Mouse (Mus musculus) neural tube, embryonic 14.5 days (tissue): ENCODE measurements around the gene Kdm8. TPM values are rescaled to one million over a fixed set of nuclear protein-coding genes. Genes with fewer than 3 reads are reported as not detected.

ENCODE experiments used
- ATAC-seq: fragments of 200-750 bp; cut with Nextera tagmentation; 2 replicates; pipeline ENCODE4 v1.8.0; 2017; ENCODE audit warnings: low read depth, mild to moderate bottlenecking, moderate TSS enrichment, moderate library complexity
- H3K27ac ChIP-seq: fragments of 300-500 bp; sonication (generic); 2 replicates; pipeline ENCODE4 v1.5.1; 2014; ENCODE audit warnings: low read depth, mild to moderate bottlenecking, control low read depth, low read length, moderate library complexity, mixed read lengths
- H3K27me3 ChIP-seq: fragments of 300-500 bp; sonication (generic); 2 replicates; pipeline ENCODE4 v1.6.1; 2014; ENCODE audit warnings: low read length; ENCODE audit not compliant: control insufficient read depth, insufficient read depth
- H3K36me3 ChIP-seq: fragments of 300-500 bp; sonication (generic); 2 replicates; pipeline ENCODE4 v1.6.1; 2014; ENCODE audit warnings: low read length, mixed read lengths; ENCODE audit not compliant: control insufficient read depth, insufficient read depth
- H3K4me1 ChIP-seq: fragments of 300-500 bp; sonication (generic); 2 replicates; pipeline ENCODE4 v1.6.1; 2014; ENCODE audit warnings: low read length; ENCODE audit not compliant: control insufficient read depth, insufficient read depth
- H3K4me2 ChIP-seq: fragments of 300-500 bp; sonication (generic); 2 replicates; pipeline ENCODE4 v1.6.1; 2014; ENCODE audit warnings: mild to moderate bottlenecking, low read depth, low read length, control low read depth
- H3K4me3 ChIP-seq: fragments of 300-500 bp; sonication (generic); 2 replicates; pipeline ENCODE4 v1.5.1; 2014; ENCODE audit warnings: low read depth, low read length, control low read depth, mixed read lengths
- H3K9ac ChIP-seq: fragments of 300-500 bp; sonication (generic); replicated peaks from 2 replicates; pipeline ENCODE4 v1.6.1; 2014; ENCODE audit warnings: low read depth, mild to moderate bottlenecking, control low read depth, low read length, mixed read lengths
- H3K9me3 ChIP-seq: fragments of 300-500 bp; sonication (generic); 2 replicates; pipeline ENCODE4 v1.6.1; 2016; ENCODE audit warnings: low read length; ENCODE audit not compliant: control insufficient read depth
- WGBS: fragments of 180-500 bp; shearing (Covaris S2); extraction: QIAGEN DNeasy Blood & Tissue Kit; methylation state at CpG from one replicate; pipeline ENCODE4 v1.1.7; 2014; 5-methylcytosine and 5-hydroxymethylcytosine counted together
- polyA plus RNA-seq: library from polyadenylated mRNA; unstranded; fragments of >200 nt; fragmentation: Nextera tagmentation; extraction: Ambion mirVana; gene quantifications from 2 replicates; pipeline ENCODE4 v1.2.1, GENCODE M21; 2014

The Kdm8 gene
- 4.9 TPM in 2 replicates for polyA plus RNA-seq

- WGBS: 2% methylated on average over 61 of the region's 61 CpGs
- ATAC-seq: peak; percentile 96
- H3K4me2 ChIP-seq: peak within 1 kb of the TSS; percentile 92
Observed at GRCm38 (mm10) chr7:125444464-125445401, at the start of gene Kdm8. Kdm8 (plus strand) TSS chr7:125444676.

GRCm38 (mm10) chr7:125398116-125398515, 46.4 kb upstream of the Kdm8 start:
- Histone ChIP-seq H3K27me3 (no peaks in the 10 kb centered on the region), H3K36me3 (no peaks in the 10 kb centered on the region), H3K4me1 (0 out of 2 replicates have a peak, but pooled peaks cover under 1% of the 10 kb centered on the region), H3K9ac (no peak overlapping the region), H3K9me3 (no peaks in the 10 kb centered on the region), H3K27ac (no peak overlapping the region), H3K4me2 (no peak overlapping the region), H3K4me3 (no peak overlapping the region)
- WGBS: 91% methylated on average over 8 of the region's 8 CpGs
- ATAC-seq: no peak

More at GRCm38 (mm10) chr7:125444464-125445401, at the start of gene Kdm8:
- peak within 1 kb of the TSS; percentile 37 for H3K4me3 ChIP-seq
- peak within 1 kb of the TSS; percentile 58 for H3K9ac ChIP-seq
- peak within 1 kb of the TSS; percentile 91 for H3K27ac ChIP-seq
- no peaks in the 10 kb centered on the region for H3K36me3 ChIP-seq
- H3K4me1 ChIP-seq: peaks cover 13% of the 10 kb centered on the region; the same call in 1 of the 2 replicates
- H3K9me3 ChIP-seq: no peaks in the 10 kb centered on the region
- H3K27me3 ChIP-seq: no peaks in the 10 kb centered on the region

GRCm38 (mm10) chr7:125398687-125399086, 45.8 kb upstream of the Kdm8 start:
- no peaks in the 10 kb centered on the region for H3K9me3 ChIP-seq
- no peak overlapping the region for H3K4me2 ChIP-seq
- no peak overlapping the region for H3K27ac ChIP-seq
- no peak overlapping the region for H3K9ac ChIP-seq
- H3K27me3 ChIP-seq: no peaks in the 10 kb centered on the region
- H3K4me3 ChIP-seq: no peak overlapping the region
- no peak for ATAC-seq
- no peaks in the 10 kb centered on the region for H3K36me3 ChIP-seq
- H3K4me1 ChIP-seq: no peaks in the 10 kb centered on the region
- 63% methylated on average over 6 of the region's 6 CpGs for WGBS

GRCm38 (mm10) chr7:125407136-125407535, 37.3 kb upstream of the Kdm8 start:
- Histone ChIP-seq H3K4me1 (no peaks in the 10 kb centered on the region), H3K27ac (no peak overlapping the region), H3K36me3 (no peaks in the 10 kb centered on the region), H3K4me2 (no peak overlapping the region), H3K27me3 (no peaks in the 10 kb centered on the region), H3K4me3 (no peak overlapping the region), H3K9me3 (no peaks in the 10 kb centered on the region), H3K9ac (no peak overlapping the region)
- 76% methylated on average over 6 of the region's 6 CpGs for WGBS
- ATAC-seq: no peak

- Histone ChIP-seq H3K4me2 (no peak overlapping the region), H3K9ac (no peak overlapping the region), H3K27me3 (no peaks in the 10 kb centered on the region), H3K4me3 (no peak overlapping the region), H3K27ac (no peak overlapping the region), H3K9me3 (no peaks in the 10 kb centered on the region), H3K36me3 (no peaks in the 10 kb centered on the region), H3K4me1 (no peaks in the 10 kb centered on the region)
- ATAC-seq: no peak
- WGBS: 100% methylated on average over 1 of the region's 1 CpGs
Observed at GRCm38 (mm10) chr7:125415087-125415486, 29.4 kb upstream of the Kdm8 start.

GRCm38 (mm10) chr7:125415776-125416175, 28.7 kb upstream of the Kdm8 start:
- Histone ChIP-seq H3K27ac (no peak overlapping the region), H3K4me2 (no peak overlapping the region), H3K9me3 (no peaks in the 10 kb centered on the region), H3K36me3 (no peaks in the 10 kb centered on the region), H3K27me3 (no peaks in the 10 kb centered on the region), H3K4me1 (no peaks in the 10 kb centered on the region), H3K4me3 (no peak overlapping the region), H3K9ac (no peak overlapping the region)
- no peak for ATAC-seq
- 87% methylated on average over 4 of the region's 4 CpGs for WGBS

GRCm38 (mm10) chr7:125416762-125417161, 27.7 kb upstream of the Kdm8 start:
- Histone ChIP-seq H3K4me2 (no peak overlapping the region), H3K27me3 (no peaks in the 10 kb centered on the region), H3K36me3 (no peaks in the 10 kb centered on the region), H3K4me3 (no peak overlapping the region), H3K27ac (no peak overlapping the region), H3K9ac (no peak overlapping the region), H3K9me3 (no peaks in the 10 kb centered on the region), H3K4me1 (no peaks in the 10 kb centered on the region)
- WGBS: 65% methylated on average over 5 of the region's 5 CpGs
- ATAC-seq: no peak

- Histone ChIP-seq H3K9ac (no peak overlapping the region), H3K36me3 (no peaks in the 10 kb centered on the region), H3K4me3 (no peak overlapping the region), H3K27ac (no peak overlapping the region), H3K9me3 (no peaks in the 10 kb centered on the region), H3K4me1 (no peaks in the 10 kb centered on the region), H3K4me2 (no peak overlapping the region), H3K27me3 (no peaks in the 10 kb centered on the region)
- 27% methylated on average over 3 of the region's 3 CpGs for WGBS
- no peak for ATAC-seq
Observed at GRCm38 (mm10) chr7:125418413-125418812, 26.1 kb upstream of the Kdm8 start.

- Histone ChIP-seq H3K4me1 (no peaks in the 10 kb centered on the region), H3K27ac (no peak overlapping the region), H3K4me2 (no peak overlapping the region), H3K9me3 (no peaks in the 10 kb centered on the region), H3K9ac (no peak overlapping the region), H3K27me3 (no peaks in the 10 kb centered on the region), H3K4me3 (no peak overlapping the region), H3K36me3 (no peaks in the 10 kb centered on the region)
- WGBS: 63% methylated on average over 2 of the region's 2 CpGs
- ATAC-seq: no peak
Observed at GRCm38 (mm10) chr7:125420190-125420589, 24.3 kb upstream of the Kdm8 start.
